Mouse (Mus musculus): ENCODE data around the gene Irf3.
A peak's percentile ranks its signal among the peaks of the same experiment; 100 is the strongest.
"Not testable (repeated sequence)": the region's sequence is repeated elsewhere in the genome, so short reads cannot be mapped to it uniquely, and the experiment has no call there.

Gene Irf3

GRCm38 (mm10) chr7:45008411-45008810, 11.0 kb downstream of the Irf3 start:
- no peak for DNase-seq

GRCm38 (mm10) chr7:45012011-45012410, 14.6 kb downstream of the Irf3 start:
- no peak for DNase-seq

GRCm38 (mm10) chr7:45012824-45013223, 15.4 kb downstream of the Irf3 start:
- DNase-seq: no peak

- DNase-seq: no peak
Measured at GRCm38 (mm10) chr7:45013366-45014095, 16.1 kb downstream of the Irf3 start.

GRCm38 (mm10) chr7:45014096-45014451, 16.6 kb downstream of the Irf3 start:
- DNase-seq: no peak

GRCm38 (mm10) chr7:45015344-45015956, 18.0 kb downstream of the Irf3 start:
- no peak for DNase-seq

GRCm38 (mm10) chr7:45015957-45016612, 18.6 kb downstream of the Irf3 start, which contains the start of gene Scaf1:
Scaf1 (minus strand) TSS chr7:45016363.
- DNase-seq: peak; percentile 98

- no peak for DNase-seq
Measured at GRCm38 (mm10) chr7:45016761-45017160, 19.3 kb downstream of the Irf3 start.

GRCm38 (mm10) chr7:45017242-45018061, 20.0 kb downstream of the Irf3 start, which contains the start of gene Rras:
Rras (plus strand) TSS chr7:45017961.
- peak; percentile 74 for DNase-seq

- DNase-seq: no peak
Measured at GRCm38 (mm10) chr7:45019031-45019571, 21.7 kb downstream of the Irf3 start.

GRCm38 (mm10) chr7:45020225-45020624, 22.8 kb downstream of the Irf3 start:
- no peak for DNase-seq

- not testable (repeated sequence) for DNase-seq
Measured at GRCm38 (mm10) chr7:45023711-45024110, 26.3 kb downstream of the Irf3 start.

- no peak for DNase-seq
Measured at GRCm38 (mm10) chr7:45024281-45025248, 27.1 kb downstream of the Irf3 start.

- DNase-seq: no peak
Measured at GRCm38 (mm10) chr7:45025601-45026220, 28.3 kb downstream of the Irf3 start.

GRCm38 (mm10) chr7:45026256-45026655, 28.8 kb downstream of the Irf3 start:
- DNase-seq: no peak

GRCm38 (mm10) chr7:45027761-45028160, 30.3 kb downstream of the Irf3 start:
- no peak for DNase-seq

- no peak for DNase-seq
Measured at GRCm38 (mm10) chr7:45028351-45028750, 30.9 kb downstream of the Irf3 start.

- DNase-seq: no peak
Measured at GRCm38 (mm10) chr7:45029995-45030394, 32.5 kb downstream of the Irf3 start.

GRCm38 (mm10) chr7:45030857-45031256, 33.4 kb downstream of the Irf3 start:
- DNase-seq: no peak

GRCm38 (mm10) chr7:45033722-45034359, 36.4 kb downstream of the Irf3 start:
- no peak for DNase-seq

GRCm38 (mm10) chr7:45035631-45036030, 38.2 kb downstream of the Irf3 start:
- DNase-seq: no peak
